Mouse (Mus musculus) central nervous system, embryonic 14 days (tissue): ENCODE results near the gene Usp32. TPM values are rescaled to one million over a fixed set of nuclear protein-coding genes. Genes with fewer than 3 reads are reported as not detected.

Experiments used
- polyA plus RNA-seq: library from polyadenylated mRNA; depleted of rRNA; stranded (reverse); fragments of >200 nt; gene quantifications from 2 replicates; pipeline ENCODE4 v1.2.3, GENCODE M21; 2012; rRNA removed

Gene Usp32
- polyA plus RNA-seq, result 26.2 and 27.4 TPM in 2 replicates

DNA sequence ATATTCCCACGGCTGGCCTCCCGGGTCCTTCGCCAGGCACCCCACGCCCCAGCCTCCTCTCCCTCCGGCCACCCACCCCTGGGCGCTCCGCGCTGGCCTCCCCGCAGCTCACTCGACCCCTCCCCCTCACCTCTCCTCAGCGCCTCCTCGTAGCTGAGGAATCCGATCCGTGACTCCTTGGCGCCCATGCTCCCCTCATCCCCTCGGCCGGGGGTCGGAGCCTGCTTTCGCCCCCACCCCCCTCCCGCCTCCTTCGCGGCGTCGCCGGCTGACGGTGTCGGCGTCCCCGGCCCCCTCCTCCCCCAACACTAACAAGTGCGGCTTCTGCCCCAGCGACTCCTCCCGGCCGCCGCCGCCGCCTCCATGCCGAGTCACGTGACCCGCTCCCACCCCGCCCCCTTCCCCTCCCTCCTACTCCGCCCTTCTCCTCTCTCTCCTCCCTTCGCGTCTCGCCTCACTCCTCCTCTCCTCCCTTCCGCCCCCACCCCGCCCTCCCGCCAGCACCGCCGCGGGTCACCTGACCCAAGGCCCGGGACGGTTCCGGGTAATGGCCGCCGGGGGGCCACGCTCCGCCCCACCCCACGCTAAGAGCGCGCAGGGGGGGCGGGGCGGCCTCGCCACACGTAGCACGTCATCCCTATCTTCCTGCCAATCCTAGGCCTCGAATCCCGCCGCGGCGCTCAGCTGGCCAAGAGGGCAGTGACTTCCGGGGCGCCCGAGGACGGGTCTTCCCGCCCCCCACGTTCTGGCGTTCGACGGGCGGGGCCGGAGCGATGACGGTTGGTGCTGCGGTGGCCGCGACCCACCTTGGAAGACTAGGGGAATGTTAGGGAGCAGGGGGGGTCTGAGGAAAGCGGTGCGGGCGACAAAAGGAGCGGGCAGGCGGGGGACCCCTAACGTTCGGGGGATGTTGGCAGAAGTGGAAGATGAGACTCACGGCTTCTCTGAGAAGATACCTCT lies at the start of gene Usp32:
Usp32 (minus strand) TSS at position 581 of the 960 bp plus-strand sequence.

DNA sequence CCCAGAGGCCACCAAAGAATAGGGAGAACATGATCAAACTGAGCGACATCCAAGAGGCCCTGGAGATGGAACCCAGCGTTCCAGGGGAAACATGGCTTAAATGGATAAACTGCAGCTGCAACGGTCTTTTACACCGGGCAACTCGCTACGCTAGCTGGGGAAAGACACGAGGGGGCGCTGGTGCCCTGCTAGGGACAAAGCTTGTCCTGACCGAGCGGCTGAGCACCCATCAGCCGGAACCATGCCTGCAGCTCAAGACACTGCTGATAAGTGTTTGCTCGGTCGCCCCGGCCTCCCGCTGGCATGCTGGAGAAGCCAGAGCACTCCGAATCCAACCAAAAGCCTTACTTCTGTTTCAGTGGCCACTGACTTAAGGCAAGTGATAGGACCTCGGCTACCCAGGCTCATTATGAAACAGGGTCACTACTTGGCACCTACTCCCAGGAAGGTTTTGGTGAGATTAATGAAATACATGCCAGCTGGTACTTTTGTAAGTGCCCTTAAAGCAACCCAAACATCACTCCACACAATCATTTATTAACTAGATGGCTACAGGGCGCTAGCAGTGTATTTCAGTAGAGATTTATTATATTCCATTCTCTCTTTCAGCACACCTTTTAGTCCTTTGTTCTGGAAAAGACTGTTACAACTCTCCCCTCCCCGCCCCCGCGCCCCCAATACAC lies 30.2 kb upstream of the Usp32 start, which contains the start of gene 1700125H20Rik:
1700125H20Rik (plus strand) TSS at position 347 of the 683 bp plus-strand sequence.

DNA sequence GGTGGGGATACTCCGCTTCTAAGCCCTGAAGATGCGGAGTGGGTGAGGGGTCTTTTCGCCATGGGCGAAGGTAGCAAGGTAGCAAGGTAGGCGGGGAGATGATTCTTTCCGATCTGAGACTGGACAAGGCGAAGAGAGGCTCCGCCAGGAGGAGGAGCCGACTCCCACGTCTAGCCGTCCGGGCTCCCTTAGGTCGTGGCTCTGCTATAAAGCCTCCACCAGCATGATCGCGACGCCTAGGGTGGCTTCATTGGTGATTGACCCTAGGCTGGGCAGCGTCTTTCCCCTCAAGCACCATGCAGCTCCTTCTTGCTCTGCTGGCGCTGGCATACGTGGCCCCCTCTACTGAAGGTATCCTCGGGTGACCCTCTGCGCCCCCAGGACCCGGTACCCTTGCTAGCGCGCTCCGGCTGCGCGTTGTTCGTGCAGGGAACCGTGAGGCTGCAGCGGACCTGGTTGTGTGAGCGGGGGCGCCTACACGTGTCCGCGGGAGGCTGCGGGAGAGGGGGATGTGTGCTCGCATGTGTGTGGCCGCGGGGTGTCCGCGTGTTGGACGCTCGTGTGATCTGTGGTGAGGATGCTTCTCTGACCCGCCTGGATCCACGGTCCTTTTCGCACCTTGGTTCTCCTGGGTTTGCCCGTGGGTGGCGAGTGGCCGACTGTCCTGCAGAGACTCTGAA lies 182.2 kb downstream of the Usp32 start, which contains the start of gene Car4:
Car4 (plus strand) TSS at position 196 of the 680 bp plus-strand sequence.

Other genes starting within 250 kb of the Usp32 start
- gene Znhit3, start 223.8 kb downstream of the Usp32 start, polyA plus RNA-seq, result 37.7 and 39.7 TPM in 2 replicates
- gene Car4, start 182.4 kb downstream of the Usp32 start, polyA plus RNA-seq, result 1.7 and 1.9 TPM in 2 replicates
- 0.15 and 0.37 TPM in 2 replicates for gene 1700125H20Rik, start 30.2 kb upstream of the Usp32 start, polyA plus RNA-seq
- 32.4 and 34.0 TPM in 2 replicates for gene Appbp2, start 95.0 kb upstream of the Usp32 start, polyA plus RNA-seq
- gene Ppm1d, start 171.1 kb upstream of the Usp32 start, polyA plus RNA-seq, result 19.1 and 22.3 TPM in 2 replicates
- 17.2 and 23.2 TPM in 2 replicates for gene Bcas3, start 213.0 kb upstream of the Usp32 start, polyA plus RNA-seq